Mouse (Mus musculus): ENCODE data around the gene Map3k1. TPM values are rescaled to one million over a fixed set of nuclear protein-coding genes. Genes with fewer than 3 reads are reported as not detected.

Gene Map3k1
- polyA plus RNA-seq, 1 experiment from 2014 or later, result 13.3 TPM

DNA sequence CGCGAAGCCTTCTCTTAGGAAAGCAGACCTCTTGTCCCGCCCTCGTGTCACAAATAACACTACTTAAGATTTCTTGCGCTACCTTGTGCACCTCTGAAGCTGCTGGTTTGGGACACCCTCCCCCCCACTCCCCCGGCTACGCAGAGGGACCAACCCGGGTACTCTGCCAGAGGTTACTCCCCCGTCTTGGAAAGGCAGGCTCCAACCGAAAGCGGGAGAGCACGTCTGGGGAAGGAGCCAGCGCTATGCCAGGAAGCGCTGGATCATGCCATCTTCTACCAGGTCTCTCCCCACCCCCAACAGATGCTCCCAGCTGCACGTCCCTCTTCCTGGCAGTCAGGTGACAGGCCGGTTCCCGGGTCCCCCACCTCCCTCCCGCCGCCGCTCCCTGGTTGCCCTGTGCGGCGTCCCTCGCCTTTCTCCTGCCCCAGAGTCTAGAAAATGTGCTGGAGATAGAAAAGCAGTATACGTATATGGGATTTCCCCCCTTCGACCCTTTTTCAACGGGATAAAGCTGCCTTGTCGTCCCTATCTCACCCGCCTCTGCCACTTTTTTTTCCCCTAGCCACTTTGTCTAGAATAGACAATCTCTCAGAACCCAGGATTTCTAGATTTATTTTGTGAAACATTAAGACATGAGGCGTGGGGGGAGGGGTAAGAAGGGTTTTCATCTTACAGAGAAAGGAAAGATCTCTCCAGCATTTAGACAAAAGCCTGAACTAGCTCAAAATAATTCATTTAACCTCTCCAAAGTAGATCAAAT lies 854 bp upstream of the Map3k1 start:
- Histone ChIP-seq H3K4me3 (ENCODE audit: low read depth, low read length) (peak overlapping the region; percentile 93), H3K4me1 (replicated peaks; ENCODE audit: control insufficient read depth, insufficient read depth) (peaks cover 5% of the 10 kb centered on the region), H3K27me3 (ENCODE audit: control insufficient read depth, insufficient read depth, low read length) (no peaks in the 10 kb centered on the region), H3K9ac (ENCODE audit: low read length) (peak overlapping the region; percentile 97), H3K27ac (replicated peaks) (peak overlapping the region; percentile 99), H3K9me3 (ENCODE audit: control insufficient read depth, low read length) (no peaks in the 10 kb centered on the region), H3K36me3 (ENCODE audit: control insufficient read depth, insufficient read depth, low read length) (no peaks in the 10 kb centered on the region), H3K4me2 (replicated peaks; ENCODE audit: low read depth) (peak overlapping the region; percentile 90)
- 2% methylated on average over 29 of the region's 29 CpGs for WGBS
- TF ChIP-seq CTCF (IDR thresholded peaks at IDR 0.05; ENCODE audit: low read depth) (no peak), EP300 (optimal IDR thresholded peaks at IDR 0.05) (no peak)
- peak; percentile 68 for ATAC-seq (ENCODE audit: low FRiP score, low TSS enrichment)
- peak; percentile 75 for DNase-seq (ENCODE audit: low spot score)

DNA sequence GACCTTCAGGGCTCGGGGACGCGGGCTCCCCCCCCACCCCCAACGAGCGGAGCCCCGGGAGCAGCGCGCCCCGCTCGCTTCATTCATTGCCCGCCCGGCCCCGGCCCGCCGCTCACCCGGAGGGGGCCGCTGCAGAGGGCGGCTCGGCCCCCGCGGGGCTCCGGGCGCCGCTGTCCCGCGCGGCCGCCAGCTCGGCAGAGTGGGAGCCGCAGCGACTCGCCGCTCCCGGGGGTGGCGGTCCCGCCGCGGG lies 481 bp downstream of the Map3k1 start:
- WGBS, result under 1% methylated on average over 20 of the region's 38 CpGs

DNA sequence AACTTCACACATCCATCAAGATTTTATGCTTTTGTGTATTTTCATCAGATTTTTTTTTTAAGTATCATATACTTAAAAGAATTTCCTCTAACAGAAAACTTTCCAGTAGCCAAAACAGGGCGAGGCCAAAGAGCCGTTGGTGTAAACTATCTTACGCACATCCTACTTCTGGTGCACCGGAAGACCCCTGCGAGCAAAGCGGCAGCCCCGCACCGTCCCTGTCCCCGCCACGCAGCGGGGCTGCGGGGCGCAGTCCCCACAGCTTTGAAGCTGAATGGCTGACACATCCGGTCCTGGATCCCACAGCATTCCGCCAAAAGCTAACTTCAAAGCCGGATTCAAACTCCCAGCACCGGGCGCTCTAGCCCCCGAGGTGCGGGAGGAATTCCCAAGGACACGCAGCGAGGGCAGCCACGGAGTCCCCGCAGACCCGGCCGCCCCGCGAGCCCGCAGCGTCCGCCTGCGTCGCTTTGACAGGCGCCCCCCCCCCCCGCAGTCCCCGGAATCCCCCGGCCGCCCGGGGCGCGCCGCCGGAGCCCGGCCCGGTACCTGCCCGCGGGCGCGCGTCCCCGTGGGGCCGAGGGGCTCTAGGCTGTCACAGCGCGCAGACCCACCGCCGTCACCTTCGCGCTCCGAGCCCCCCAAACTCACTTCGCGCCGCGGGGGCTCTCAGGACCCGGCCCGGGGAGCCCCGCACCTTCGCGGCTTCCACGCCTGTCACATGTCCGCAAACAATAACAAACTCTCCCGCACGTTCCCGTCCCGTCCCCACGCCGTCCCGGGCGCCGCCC lies 1.0 kb downstream of the Map3k1 start:
- H3K4me2 ChIP-seq (replicated peaks; ENCODE audit: low read depth), result peak overlapping the region; percentile 78
- H3K4me3 ChIP-seq (ENCODE audit: low read depth, low read length), result peak overlapping the region; percentile 93
- peak; percentile 60 for DNase-seq (ENCODE audit: low spot score)
- H3K4me1 ChIP-seq (replicated peaks; ENCODE audit: control insufficient read depth, insufficient read depth), result peaks cover 7% of the 10 kb centered on the region
- no peak; the same call in 1 of the 2 replicates for ATAC-seq (ENCODE audit: low FRiP score, low TSS enrichment)
- H3K9me3 ChIP-seq (ENCODE audit: control insufficient read depth, low read length), result no peaks in the 10 kb centered on the region
- peak overlapping the region; percentile 99 for H3K27ac ChIP-seq (replicated peaks)
- 0% methylated on average over 31 of the region's 79 CpGs for WGBS
- H3K9ac ChIP-seq (ENCODE audit: low read length), result peak overlapping the region; percentile 97
- TF ChIP-seq EP300 (optimal IDR thresholded peaks at IDR 0.05), result no peak
- TF ChIP-seq CTCF (IDR thresholded peaks at IDR 0.05; ENCODE audit: low read depth), result no peak
- H3K36me3 ChIP-seq (ENCODE audit: control insufficient read depth, insufficient read depth, low read length), result no peaks in the 10 kb centered on the region
- H3K27me3 ChIP-seq (ENCODE audit: control insufficient read depth, insufficient read depth, low read length), result no peaks in the 10 kb centered on the region

More for the DNA sequence above, 481 bp downstream of the Map3k1 start:
- H3K27ac ChIP-seq (replicated peaks), result peak overlapping the region; percentile 99
- H3K4me2 ChIP-seq (replicated peaks; ENCODE audit: low read depth), result peak overlapping the region; percentile 78
- peak overlapping the region; percentile 93 for H3K4me3 ChIP-seq (ENCODE audit: low read depth, low read length)
- DNase-seq (ENCODE audit: low spot score), result no peak
- H3K27me3 ChIP-seq (ENCODE audit: control insufficient read depth, insufficient read depth, low read length), result no peaks in the 10 kb centered on the region
- H3K9me3 ChIP-seq (ENCODE audit: control insufficient read depth, low read length), result no peaks in the 10 kb centered on the region
- no peaks in the 10 kb centered on the region for H3K36me3 ChIP-seq (ENCODE audit: control insufficient read depth, insufficient read depth, low read length)
- H3K9ac ChIP-seq (ENCODE audit: low read length), result peak overlapping the region; percentile 97
- TF ChIP-seq EP300 (optimal IDR thresholded peaks at IDR 0.05), result no peak
- no peak for TF ChIP-seq CTCF (IDR thresholded peaks at IDR 0.05; ENCODE audit: low read depth)
- H3K4me1 ChIP-seq (replicated peaks; ENCODE audit: control insufficient read depth, insufficient read depth), result peaks cover 7% of the 10 kb centered on the region
- ATAC-seq (ENCODE audit: low FRiP score, low TSS enrichment), result peak; percentile 50

DNA sequence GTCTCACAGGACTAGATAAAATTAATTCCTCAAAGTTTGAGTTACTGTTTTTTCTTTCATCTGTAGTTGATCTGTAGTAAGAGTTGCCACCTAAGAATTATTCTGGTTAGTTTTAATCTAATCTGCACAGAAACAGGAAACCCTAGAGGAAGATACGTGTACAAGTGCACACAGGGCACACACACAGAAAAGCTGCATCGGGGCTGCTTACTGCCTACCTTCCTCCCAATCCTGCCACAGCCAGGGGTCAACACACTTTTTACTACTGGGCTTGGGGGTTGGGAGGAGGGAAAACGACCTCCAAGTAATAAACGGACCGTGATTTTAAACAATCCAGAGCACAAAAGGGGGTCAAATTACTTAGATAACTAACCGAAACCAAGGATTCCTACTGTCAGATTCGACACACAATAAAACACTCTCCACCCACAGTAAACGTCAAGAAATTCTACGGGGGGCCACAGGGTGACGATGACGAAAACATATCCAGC lies 1.6 kb downstream of the Map3k1 start:
- H3K4me2 ChIP-seq (replicated peaks; ENCODE audit: low read depth), result peak overlapping the region; percentile 78
- H3K4me1 ChIP-seq (replicated peaks; ENCODE audit: control insufficient read depth, insufficient read depth), result peaks cover 11% of the 10 kb centered on the region
- no peaks in the 10 kb centered on the region for H3K9me3 ChIP-seq (ENCODE audit: control insufficient read depth, low read length)
- H3K9ac ChIP-seq (ENCODE audit: low read length), result peak overlapping the region; percentile 97
- TF ChIP-seq EP300 (optimal IDR thresholded peaks at IDR 0.05) (no peak), CTCF (IDR thresholded peaks at IDR 0.05; ENCODE audit: low read depth) (no peak)
- peak overlapping the region; percentile 99 for H3K27ac ChIP-seq (replicated peaks)
- H3K4me3 ChIP-seq (ENCODE audit: low read depth, low read length), result peak overlapping the region; percentile 93
- no peaks in the 10 kb centered on the region for H3K36me3 ChIP-seq (ENCODE audit: control insufficient read depth, insufficient read depth, low read length)
- WGBS, result under 1% methylated on average over 11 of the region's 11 CpGs
- ATAC-seq (ENCODE audit: low FRiP score, low TSS enrichment) (no peak), DNase-seq (ENCODE audit: low spot score) (peak; percentile 45)
- H3K27me3 ChIP-seq (ENCODE audit: control insufficient read depth, insufficient read depth, low read length), result no peaks in the 10 kb centered on the region

DNA sequence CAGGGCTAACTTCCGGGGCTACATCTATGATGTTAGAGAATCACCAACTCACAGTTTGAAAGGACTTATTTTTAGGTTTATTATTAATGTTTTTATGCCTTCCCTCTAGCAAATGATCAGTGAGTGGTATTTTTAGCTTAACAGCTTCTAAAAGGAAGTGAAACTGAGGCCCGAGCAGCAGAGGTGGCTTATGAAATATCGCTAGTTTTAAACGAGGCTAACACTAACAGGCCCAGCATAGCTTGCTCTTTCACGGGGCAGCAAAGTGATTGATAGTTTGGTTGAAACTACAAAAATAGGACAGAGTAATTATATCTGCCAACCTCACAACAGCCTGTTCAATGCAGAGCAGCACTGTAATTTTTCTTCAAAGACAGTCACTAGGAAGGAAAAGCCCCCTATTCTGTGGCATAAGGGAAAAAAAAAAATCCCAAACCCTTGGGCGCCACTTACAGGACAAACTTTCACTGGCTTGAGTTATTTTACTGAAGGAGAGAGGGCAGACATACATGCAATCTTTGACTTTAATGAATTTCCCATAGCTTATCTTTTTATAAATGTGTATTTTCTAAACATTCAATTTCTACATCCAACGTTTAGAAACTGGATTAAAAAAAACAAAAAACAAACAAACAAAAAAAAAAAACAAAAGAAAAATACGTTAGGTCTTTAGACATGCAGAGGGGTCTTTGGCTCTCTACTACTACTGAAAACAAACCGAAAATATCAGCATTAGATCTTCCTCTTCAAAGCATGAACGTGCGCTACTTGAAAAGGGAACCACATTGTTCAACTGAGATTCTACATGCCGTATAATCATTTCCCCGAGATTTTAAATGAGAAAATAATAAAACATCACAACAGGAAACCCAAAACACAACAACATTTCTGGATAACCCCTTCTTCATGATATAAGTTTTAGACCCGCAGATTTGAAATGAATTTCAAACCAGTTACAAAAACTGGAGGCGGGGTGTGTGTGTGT lies 2.8 kb downstream of the Map3k1 start:
- DNase-seq (ENCODE audit: low spot score), result peak; percentile 15
- Histone ChIP-seq H3K27ac (replicated peaks) (peak overlapping the region; percentile 81), H3K9me3 (ENCODE audit: control insufficient read depth, low read length) (no peaks in the 10 kb centered on the region), H3K4me2 (replicated peaks; ENCODE audit: low read depth) (peak overlapping the region; percentile 78), H3K27me3 (ENCODE audit: control insufficient read depth, insufficient read depth, low read length) (no peaks in the 10 kb centered on the region), H3K4me3 (ENCODE audit: low read depth, low read length) (peak overlapping the region; percentile 93), H3K36me3 (ENCODE audit: control insufficient read depth, insufficient read depth, low read length) (no peaks in the 10 kb centered on the region), H3K4me1 (replicated peaks; ENCODE audit: control insufficient read depth, insufficient read depth) (peaks cover 15% of the 10 kb centered on the region), H3K9ac (ENCODE audit: low read length) (peak overlapping the region; percentile 27; the same call in 1 of the 2 replicates)
- TF ChIP-seq EP300 (optimal IDR thresholded peaks at IDR 0.05), result no peak
- TF ChIP-seq CTCF (IDR thresholded peaks at IDR 0.05; ENCODE audit: low read depth), result peak; percentile 66
- WGBS, result 29% methylated on average over 15 of the region's 15 CpGs
- ATAC-seq (ENCODE audit: low FRiP score, low TSS enrichment), result no peak

Data from stomach, postnatal 0 days (tissue).